Mouse (Mus musculus) cerebellum, postnatal 14 days (tissue): ENCODE data around the gene Tmem56.

Experiments
- DNase-seq, 2 experiments: peaks; one replicate each; pipeline ENCODE4 v3.0.0; 2021; ENCODE audit warnings: mixed read lengths in 2 of 2

Tmem56 gene

DNA sequence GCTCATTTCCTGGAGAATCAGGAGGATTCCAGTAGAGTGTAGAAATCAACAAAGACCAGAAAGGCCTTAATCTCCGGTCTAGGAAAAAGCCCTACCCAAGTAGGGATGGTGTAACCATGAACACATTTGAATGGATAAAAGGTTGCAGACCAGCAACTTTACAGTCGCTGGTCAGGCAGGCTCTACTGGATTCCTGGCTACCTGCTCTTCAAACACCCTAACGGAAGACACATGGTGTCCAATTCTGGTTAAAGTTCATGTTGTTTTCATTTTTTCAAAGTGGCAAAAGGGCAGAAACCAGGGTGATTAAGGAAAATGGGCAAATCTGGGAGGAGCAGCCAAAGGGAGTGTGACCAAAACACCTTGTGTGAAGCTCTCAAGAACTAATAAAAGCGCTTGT, 5.9 kb downstream of the Tmem56 start:
- no peak for DNase-seq

DNA sequence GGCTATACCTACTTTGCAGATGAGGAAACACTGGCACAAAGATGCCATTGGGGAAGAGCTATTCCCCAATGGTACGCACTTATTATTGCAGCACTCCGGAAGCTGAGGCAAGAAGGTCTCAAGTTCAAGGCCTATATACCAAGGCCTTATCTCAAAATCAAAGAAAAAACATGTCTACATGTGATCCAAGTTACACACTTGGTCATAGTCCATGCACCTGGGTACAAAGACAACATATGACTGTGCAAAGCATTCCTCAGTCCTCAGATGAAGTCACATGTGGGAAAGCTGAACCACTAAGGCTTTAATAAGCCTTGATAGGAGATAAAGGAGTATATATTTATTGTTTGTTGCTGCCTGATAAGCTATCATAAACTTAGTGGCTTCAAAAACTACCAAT, 8.9 kb downstream of the Tmem56 start:
- DNase-seq = no peak

DNA sequence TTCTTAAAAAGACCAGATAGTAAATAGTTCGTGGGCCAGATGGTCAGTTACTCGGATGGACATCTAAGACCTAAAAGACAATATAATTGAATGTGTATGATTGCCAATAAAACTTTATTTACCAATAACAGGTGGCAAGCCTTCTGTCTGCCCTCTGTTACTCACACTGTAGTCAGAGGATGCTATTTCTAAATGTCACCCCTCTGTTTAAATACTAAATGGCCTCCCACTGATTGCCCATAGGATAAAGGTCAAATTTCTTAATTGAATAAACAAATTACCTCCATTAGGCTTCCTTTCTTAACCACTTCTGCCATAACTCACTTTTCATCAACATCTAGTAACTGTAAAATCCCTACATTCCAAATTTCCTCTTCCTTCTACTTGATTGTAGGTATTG, 10.3 kb downstream of the Tmem56 start:
- DNase-seq = no peak

DNA sequence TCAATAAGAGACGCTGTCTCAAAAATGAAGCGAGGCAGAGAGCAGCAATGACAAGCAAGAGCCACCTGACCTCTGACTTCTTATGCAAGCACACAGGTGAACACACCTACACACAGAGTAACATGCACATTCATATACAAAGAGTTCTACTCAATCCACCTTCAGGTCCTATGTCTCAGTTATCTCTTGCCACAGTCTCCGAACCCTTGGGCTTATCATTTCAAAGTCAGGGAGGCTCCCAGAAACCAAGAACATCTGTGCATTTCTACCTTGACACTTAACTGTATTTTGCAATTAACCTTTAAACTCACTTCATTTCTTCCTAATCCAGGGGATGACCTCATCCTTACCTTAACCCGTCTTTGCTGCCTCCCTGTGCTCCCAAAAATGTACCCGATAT, 15.6 kb downstream of the Tmem56 start:
- no peak for DNase-seq

DNA sequence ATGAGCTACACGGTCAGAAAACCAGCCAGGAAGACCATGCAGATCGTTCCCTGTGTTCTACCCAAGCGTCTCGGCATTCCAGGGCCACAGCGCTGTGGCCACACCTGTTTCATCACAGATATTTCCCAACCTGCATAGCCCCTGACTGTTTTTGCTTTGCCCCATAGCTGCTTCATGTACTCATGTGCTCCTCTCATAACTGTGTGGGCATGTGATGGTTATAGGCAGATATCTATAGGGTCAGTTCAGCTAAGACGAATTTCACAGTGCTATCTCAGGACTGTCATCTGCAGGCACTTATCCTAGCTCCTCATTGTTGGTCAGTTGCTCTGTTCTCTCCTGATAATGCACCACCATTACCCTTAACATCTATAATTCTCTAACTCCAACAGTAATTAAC, 18.7 kb downstream of the Tmem56 start:
- no peak for DNase-seq

DNA sequence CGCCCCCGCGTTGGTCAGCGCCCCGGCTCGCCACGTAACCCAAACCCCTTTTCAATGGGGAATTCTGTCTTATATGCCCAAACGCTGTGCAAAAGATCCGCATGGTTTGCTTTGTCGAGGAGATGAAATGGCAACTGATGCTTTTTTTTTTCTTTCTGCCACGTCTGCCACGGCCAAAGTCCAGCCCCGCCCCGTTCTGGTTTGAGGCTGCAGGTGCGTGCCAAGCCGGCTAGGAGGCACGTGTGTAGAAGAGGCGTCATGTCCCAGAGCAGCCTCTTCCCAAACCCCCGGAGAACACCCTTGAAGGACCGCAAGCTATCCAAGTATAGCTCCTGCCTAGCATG, 19.7 kb downstream of the Tmem56 start:
- peak; percentile 82 to 85 for DNase-seq

DNA sequence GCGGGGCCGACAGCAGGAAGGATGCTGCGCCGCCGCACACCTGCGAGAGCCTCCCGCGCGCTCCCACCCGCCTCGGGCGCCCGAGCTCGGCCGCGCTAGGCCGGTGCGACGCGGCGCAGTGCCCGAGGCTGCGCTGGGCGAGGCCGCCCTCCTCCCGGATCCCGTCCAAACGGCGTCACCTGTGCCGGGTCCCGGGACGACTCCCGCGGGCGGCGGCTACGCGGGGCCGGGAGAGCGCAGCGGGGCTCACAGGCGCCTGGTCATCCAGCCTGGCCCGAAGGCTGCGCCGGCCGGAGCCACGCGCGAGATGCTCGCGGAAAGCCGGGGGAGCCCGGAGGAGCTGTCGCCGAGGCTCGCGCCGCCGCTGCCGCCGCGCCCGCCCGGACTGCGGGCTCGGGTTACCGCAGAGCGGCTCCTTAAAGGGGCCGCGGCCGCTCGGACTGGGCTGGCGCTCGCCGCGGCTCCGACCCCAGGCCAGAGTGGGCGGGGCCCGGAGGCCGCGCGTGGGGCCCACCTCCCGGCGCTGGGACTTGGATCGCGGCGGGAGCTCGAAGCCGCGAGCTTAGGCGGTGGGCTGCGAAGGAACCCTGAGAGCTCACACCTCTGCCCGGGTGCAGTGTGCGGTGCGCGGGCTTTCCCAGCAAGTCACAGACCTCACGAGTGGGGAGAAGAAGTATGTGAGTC, 20.2 kb downstream of the Tmem56 start:
- DNase-seq = peak; percentile 69 to 82

DNA sequence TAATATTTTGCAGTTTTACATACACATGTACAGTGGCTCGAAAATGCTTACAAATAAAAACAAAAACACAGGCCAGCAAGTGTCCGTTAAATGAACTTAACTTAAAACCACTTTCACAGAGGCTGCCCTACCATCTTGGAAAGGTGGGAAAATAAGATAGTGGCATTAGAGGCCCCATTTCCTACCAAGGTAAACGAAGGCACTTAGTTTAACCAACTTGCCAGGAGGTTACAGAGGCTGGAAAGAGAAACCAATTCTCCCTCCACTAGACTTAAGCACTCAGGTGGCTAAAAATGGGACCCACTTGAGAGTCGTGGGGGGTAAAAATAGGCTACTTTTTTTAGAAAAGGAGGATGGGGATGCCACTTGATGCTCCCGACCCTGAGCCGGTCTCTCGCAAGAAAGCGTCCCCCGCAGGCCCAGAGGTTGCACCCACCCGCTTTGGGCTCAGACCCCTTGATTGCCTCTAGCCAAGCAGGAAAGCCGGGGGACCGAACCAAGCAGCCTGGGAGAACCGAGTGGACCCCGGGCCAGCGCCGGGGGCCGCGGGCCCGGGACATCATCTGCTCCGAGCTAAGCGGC, 20.9 kb downstream of the Tmem56 start:
- no peak for DNase-seq

DNA sequence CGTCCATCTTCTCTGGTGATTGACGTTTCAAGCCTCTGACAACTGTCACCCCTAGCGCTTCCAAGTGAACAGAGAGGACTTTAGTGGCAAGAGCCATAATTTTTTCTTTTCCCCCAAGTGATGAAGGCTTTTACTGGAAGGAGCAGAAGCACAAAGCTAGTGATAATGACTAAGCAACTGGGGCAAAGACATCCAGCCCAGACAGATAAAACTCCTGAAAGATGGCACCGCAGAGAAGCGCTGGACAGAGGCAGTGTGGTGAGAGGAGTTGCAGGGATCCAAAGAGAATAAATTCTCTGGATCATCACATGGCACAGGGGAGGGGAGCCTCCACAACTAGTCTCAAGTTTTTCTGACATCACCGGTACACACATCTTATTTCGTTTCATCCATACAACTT, 21.6 kb downstream of the Tmem56 start:
- no peak for DNase-seq

DNA sequence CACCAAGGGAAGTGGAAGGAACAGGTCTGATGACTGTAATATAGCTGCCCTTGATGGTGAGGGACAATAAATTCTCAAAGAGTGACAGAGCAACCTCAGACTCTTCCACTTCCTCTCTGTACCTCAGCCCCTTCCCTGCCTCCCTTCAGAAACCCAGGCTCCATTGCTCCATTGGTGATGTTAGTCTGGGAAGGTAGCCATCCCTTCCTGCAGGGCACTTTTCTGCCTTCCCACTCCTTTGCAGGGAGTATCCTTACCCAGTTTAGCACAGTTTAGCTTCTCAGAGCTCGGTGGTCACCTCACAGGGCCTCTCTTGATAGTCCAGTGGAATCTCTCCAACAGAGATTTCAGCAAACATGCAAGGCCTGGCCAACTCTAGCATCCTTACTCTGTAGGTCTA, 22.1 kb downstream of the Tmem56 start:
- peak; percentile 40 to 62 for DNase-seq

DNA sequence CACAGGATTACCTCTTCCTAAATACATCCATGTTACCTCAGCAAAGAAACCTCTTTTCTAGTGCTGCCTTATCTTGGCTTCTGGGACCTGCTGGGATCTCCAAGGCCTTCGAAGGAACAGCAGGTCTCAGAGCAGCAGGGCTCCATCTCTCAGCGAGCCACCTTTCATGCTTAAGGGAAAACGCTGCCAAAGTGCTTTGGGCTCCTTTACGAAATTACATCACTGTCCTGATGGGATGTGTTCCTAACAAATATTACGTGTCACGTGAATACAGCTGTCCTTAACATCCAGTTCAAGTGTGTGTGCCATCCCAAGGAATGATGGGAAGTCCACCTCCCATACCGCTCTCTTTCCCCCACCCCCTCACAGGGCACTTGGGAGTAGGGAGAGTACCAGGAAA, 22.9 kb downstream of the Tmem56 start:
- DNase-seq = no peak

DNA sequence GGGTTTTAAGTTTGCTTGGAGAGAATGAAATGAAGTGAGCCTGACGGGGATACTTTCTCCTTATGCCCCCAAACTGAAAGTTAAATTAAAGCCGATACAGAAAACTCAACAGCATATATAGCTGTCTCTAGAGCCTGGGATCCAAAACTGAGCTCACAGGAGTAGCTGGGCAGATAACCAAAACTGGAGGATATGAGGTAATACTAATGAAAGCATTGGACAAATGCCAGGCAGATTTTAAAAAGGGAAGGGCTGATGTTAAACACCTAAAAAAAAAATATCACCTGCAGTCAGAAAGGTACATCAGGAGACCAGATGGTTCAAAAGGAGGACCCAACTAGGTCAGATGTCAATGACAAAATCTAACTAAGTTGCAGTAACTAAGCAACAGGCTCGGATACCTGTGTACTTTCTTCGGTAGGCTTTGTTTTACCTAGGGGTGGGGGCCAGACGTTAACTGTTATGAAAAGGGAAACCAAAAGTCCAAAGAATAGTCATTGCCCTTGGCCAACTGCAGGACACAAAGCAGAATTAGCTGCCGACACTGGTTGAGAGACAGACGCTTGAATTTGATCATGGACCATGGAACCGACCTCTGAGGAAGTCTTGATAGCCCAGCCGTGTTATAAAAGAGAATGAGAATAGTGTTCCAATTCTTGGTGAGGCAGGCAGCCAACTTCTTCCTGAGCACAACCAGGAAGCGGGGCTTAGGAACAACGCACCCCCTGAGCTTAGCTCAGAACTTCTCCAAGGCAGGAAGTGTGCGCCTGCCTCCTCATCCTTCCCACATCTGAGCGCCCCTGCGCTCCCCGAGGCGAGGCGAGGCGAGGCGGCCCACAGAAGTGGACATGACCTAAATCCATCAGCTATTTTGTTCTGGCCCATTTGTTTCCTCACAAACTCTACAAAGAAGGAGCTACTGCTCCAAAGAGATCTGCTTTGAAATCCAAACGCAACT, 24.1 kb downstream of the Tmem56 start:
- DNase-seq = peak; percentile 49 to 55

DNA sequence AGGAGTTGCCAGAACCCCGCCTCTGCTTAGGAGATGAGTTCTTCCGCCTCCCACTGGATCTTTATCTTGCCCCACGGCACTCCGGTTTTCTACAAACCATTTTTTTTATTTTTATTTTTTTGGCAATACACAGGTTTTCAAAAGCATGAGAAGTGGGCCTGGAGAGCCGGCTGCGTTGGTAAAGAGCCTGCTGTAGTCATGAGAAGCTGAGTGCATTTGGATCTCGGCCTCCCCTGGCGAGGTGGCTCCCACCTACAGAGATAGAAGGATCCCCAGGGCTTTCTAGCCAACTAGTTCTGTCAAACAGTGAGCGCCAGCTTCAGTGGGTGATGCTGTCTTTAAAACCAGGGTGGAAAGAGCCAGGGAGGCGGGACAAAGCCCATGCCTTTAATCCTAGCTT, 25.5 kb downstream of the Tmem56 start:
- DNase-seq = no peak

DNA sequence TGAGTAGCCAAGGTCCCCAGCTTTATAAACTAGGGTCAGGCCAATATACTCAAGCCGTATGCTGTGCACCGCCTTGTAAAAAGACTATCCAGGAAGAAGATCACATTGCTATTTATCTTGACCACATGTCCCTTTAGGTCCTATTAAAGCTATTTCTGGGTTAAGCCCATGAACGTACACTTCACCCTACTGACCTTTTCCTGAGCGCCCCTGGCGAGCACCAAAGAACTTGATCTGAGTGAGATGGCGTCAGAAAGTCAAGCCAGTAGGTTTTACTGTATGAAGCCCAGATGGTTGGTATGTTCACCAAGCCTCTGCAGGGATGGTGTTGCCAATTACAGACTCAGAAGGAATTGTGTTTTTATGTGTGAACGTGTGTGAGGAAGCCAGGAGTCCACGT, 26.8 kb downstream of the Tmem56 start:
- no peak for DNase-seq

DNA sequence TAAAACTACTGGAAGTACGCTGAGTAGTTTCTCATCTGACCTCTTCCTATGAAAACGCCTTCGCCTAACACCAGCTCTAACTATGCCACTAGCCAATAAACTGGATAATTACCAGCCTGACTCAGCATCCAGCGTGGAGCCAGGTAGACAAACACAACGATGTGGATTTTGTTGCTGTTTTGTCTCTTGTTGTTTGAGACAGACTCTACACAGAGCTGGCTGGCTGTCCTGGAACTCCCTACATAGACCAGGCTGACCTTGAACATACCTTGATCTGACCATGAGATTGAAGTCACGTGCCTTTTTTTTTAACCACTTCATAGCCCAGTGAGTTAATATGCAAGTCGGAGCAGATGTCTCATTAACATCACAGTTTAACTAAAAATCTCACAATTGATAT, 27.4 kb downstream of the Tmem56 start:
- no peak for DNase-seq

DNA sequence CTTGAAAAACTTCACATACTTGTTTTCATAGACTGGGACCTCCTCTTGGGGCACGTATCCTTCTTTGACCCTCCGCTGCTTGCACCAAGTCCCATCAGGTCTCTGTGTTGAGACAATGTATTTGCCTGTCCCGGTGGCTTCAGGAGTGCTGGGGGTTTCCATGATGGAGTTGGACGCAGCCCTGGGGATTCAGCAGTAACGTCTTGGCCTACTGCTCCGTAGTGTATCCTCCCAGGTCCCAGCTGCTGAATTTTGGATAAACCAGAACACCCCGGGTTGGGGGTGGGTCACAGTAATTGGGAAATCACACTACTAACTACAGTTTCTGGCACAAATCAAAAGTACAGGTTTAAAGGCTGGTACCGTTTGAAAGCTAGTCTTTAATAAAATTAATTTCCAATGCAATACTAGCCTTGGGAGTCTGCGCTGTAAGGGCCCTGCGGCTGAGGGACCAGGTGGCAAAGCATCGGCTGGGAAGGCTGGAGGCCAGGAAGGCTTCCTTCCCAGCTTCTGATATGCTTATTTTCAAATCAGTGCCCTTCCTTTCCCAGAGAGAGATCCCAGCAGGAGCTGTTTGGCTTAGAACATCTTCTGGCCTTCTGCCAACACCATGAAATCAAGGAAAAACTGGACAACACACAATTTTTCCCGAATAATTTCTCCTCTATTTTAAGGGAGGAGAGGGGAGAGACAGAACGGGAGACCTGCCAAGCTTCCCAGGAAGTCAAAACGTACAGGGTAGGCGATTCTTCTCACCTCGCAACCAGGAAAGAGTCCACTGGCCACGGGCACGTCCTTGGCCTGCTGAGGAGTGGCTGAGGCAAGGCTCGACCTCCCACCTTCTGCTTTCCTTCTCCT, 32.1 kb downstream of the Tmem56 start:
- peak; percentile 85 to 91 for DNase-seq

DNA sequence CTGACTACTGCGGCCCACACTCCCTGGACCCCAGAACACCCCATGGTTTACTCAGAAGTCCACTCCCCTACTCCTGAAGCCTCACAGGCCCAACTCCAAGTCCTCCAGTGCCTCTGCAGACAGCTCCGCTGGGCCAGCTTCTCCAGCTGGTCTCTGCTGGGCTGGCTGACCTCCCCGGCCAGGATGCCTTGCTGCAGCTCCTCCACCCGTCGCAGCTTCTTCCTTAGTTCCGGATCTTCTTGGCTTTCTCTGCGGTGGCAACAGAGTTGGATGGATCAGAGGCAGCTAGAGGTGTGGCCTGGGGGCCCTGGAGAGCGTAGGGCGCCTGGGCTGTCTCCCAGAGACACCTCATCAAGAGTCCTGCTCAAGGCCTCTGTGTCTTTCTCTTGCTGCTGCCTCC, 32.9 kb downstream of the Tmem56 start:
- DNase-seq = peak; percentile 43 to 51

DNA sequence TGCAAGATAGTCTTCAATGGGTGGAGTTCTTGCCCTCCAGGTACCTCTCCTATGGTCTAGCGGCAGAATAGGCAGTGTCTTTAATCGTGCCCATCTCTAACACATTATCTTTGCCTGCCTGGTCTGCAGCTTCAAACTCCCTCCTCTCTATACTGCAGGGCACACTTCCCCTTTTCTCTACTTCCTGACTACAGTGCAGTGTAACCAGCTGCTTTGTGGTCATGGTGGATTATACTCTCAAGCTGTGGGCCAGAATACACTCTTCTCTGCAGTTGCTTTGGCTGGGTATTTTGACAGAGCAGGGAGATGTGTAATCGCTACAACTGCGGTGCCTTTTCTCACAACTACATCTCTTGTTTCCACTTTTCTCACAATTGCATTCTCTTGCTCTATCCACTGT, 40.0 kb downstream of the Tmem56 start:
- no peak for DNase-seq

DNA sequence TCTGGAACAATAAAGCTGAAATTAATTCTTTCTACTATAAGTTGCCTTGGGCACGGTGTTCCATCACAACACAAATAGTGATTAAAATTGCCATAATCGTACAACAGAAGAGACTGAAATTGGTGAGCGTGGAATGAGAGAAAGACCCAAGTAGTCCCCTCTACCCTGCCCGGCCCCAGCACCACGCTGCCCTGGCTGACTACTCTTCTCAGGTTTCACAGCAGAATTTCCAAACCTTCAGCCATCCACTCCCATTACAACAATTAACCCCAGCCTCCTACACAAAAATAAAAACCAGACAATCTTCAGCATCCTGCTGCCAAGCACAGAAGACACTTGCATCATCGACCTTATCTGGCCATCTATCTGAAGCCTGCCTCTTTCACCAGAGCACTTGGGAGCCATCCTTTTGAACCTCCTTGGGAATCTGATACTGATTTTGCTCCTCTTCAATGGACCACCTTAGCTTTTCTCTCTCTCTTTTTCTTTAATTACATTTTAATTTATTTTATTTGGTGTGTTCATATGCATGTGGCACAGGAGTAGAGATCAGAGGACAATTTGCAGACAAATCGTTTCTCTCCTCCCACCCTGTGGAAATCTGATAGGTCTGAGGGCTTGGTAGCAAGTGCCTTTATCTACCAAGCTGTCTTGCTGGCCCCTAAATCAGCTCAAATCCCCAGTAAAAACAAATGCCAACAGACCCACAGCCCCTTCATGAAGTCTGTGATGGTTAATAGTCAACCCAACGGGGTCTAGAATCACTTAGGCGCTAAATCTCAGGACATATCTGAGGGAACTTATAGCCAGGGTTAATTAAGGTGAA, 40.6 kb downstream of the Tmem56 start:
- no peak for DNase-seq

DNA sequence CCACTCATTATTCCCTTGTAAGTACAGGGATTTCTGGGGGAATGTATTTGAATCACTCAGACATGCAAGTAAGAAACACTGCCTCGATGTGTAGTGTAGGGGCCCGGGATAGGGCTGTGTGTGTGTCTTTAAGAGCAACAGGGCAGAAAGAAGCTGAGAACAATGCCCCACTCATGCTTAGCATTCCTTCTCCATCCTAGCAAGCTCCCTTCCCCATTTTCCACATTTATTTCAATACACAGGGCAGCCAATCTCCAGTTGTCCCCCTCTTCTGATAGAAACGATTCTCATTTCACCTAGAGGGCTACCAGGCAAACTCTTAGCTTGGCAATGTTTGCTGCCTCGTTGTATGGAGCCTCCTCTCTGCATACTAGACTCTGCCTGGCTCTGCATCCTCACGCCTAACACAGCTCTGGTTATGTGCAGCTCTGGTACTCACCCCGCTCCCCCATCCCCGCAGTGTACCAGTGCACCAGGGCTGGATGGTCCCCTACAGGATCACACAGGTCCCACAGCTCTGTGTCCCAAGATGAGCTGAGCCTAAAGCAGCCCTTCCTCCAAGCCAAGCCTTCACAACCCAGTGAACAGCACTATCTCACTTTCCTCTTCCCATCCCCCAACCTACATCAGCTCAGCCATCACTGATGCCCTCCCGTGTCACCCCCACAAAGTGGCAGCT, 42.4 kb downstream of the Tmem56 start:
- no peak for DNase-seq

DNA sequence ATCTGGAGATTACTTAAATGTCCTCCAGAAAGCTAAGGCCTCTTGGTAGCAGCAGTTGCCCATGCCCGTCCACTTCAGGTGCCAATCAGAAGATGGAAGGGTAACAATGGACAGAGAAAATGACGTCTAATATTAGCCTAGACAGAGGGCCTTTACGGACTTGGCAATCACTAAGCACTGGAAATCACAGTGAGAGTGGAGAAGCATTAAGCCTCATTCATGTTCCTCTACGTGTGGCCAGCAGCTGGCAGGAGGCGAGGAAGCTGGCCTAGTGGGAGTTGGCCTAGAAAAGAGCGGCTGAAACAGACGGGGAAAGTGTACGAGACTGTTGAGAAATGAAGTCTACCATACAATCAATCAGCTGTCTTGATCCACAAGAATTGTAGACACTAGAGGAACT, 43.8 kb downstream of the Tmem56 start:
- peak; percentile 57 for DNase-seq

DNA sequence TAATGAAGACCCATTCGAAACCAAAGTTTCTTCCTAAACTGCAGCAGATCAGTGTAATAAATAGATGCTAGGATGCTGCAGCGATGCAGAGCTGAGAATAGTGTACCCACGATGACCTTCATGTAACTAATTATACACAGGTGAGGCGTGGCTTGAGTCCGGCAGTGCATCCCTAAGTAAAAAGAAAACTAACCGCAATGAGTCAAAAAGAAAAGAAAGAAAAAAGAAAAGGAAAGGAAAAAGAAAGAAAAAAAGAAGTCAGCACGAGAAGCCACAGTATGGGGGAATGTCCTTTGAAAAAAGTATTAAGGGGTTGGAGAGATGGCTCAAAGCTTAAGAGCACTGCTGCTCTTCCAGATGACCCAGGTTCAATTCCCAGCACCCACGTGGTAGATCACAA, 58.1 kb downstream of the Tmem56 start:
- no peak for DNase-seq
